ENCODE assay signal across 24 mouse cellular contexts in the genomic region with DNA sequence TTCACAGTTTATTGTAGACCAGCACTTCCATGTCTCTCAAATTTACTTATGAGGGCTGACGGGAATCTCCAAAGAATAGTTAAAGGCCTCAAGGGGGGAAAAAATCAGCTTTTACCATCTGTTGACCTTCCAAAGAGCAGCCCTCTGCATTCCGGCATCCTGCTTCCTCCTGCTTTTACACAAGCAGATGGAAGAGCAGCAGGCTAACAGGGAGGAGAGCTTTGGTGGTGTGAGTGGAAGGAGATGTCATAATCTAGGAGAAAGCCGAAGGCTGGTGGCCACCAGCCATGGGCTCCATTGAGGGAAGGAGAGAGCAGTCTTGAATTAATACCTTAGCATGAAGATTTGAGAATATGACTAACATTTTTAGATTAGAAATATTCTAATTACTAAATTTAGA. TPM values are rescaled to one million over a fixed set of nuclear protein-coding genes. Genes with fewer than 3 reads are reported as not detected.
DNase-seq lines count a peak whose midpoint lies in the region; ATAC-seq lines count a peak whose summit lies in the region.
"Had no signal": no experiment of that assay in that cellular context is flagged by ENCODE, and none has a peak within 500 bp of the region (broad histone marks: within the 10 kb centered on the region; RNA-seq: fewer than 3 reads in every experiment).

No protein-coding gene starts in this region.

- H3K9me3 ChIP-seq in heart, embryonic 13.5 days = no peaks in the 10 kb centered on the region
- H3K9me3 ChIP-seq in intestine, embryonic 16.5 days (ENCODE audit: control insufficient read depth, low read length) = no peaks in the 10 kb centered on the region
- H3K9me3 ChIP-seq: hindbrain, embryonic 15.5 days; midbrain, embryonic 12.5 days; neural tube, embryonic 15.5 days had no signal

- ATAC-seq in heart, embryonic 13.5 days (ENCODE audit: extremely low read depth, insufficient number of reproducible peaks, low FRiP score, low TSS enrichment) = no peak
- ATAC-seq in intestine, embryonic 16.5 days = no peak
- ATAC-seq: forebrain, embryonic 14.5 days had no signal

- H3K9ac ChIP-seq in heart, embryonic 13.5 days = 0 out of 2 replicates have a peak overlapping the region, but pooled peaks have one; percentile 10
- no peak overlapping the region for H3K9ac ChIP-seq in intestine, embryonic 16.5 days (ENCODE audit: low read depth, low read length)
- H3K9ac ChIP-seq: hindbrain, embryonic 15.5 days; lung, embryonic 14.5 days; midbrain, embryonic 12.5 days; neural tube, embryonic 15.5 days had no signal

- no peak for DNase-seq in heart, postnatal 25 days (ENCODE audit: low spot score)
- peak; percentile 94 for DNase-seq in brain, adult 2 months (ENCODE audit: low read depth, low spot score)
- DNase-seq in cerebellum, adult 18-20 months = peak; percentile 62 to 73
- peak; percentile 57 to 64 for DNase-seq in cerebellum, postnatal 36 days
- DNase-seq in frontal cortex, postnatal 14 days (ENCODE audit: low spot score in 2 of 2) = no peak
- DNase-seq: kidney, adult 11 months; left cerebral cortex, postnatal 4 days; lung, embryonic 14.5 days; lung, postnatal 4 days had no signal

- no peak overlapping the region for H3K4me2 ChIP-seq in heart, embryonic 13.5 days
- H3K4me2 ChIP-seq in intestine, embryonic 16.5 days (ENCODE audit: low read depth, low read length) = no peak overlapping the region
- H3K4me2 ChIP-seq: hindbrain, embryonic 15.5 days; lung, embryonic 14.5 days; midbrain, embryonic 12.5 days; neural tube, embryonic 15.5 days had no signal

- no peaks in the 10 kb centered on the region for H3K36me3 ChIP-seq in heart, embryonic 13.5 days
- no peaks in the 10 kb centered on the region for H3K36me3 ChIP-seq in intestine, embryonic 16.5 days (ENCODE audit: control insufficient read depth, insufficient read depth, low read length)
- H3K36me3 ChIP-seq: hindbrain, embryonic 15.5 days; midbrain, embryonic 12.5 days; neural tube, embryonic 15.5 days had no signal

- WGBS in heart, embryonic 13.5 days = 59% methylated on average over 3 of the region's 3 CpGs
- 72% methylated on average over 3 of the region's 3 CpGs for WGBS in intestine, embryonic 16.5 days

- H3K27me3 ChIP-seq in heart, embryonic 13.5 days (replicated peaks) = no peaks in the 10 kb centered on the region
- no peaks in the 10 kb centered on the region for H3K27me3 ChIP-seq in intestine, embryonic 16.5 days (replicated peaks; ENCODE audit: control insufficient read depth, insufficient read depth, low read length)
- H3K27me3 ChIP-seq: hindbrain, embryonic 15.5 days; midbrain, embryonic 12.5 days; neural tube, embryonic 15.5 days had no signal

- no peak overlapping the region for H3K4me3 ChIP-seq in heart, embryonic 13.5 days
- no peak overlapping the region for H3K4me3 ChIP-seq in intestine, embryonic 16.5 days (ENCODE audit: low read length)
- H3K4me3 ChIP-seq: erythroblast, embryonic 14.5 days; hindbrain, embryonic 15.5 days; midbrain, embryonic 12.5 days; myocyte; neural tube, embryonic 15.5 days had no signal

- peaks cover 29% of the 10 kb centered on the region for H3K4me1 ChIP-seq in heart, embryonic 13.5 days
- peaks cover 7% of the 10 kb centered on the region for H3K4me1 ChIP-seq in intestine, embryonic 16.5 days (ENCODE audit: control insufficient read depth, insufficient read depth, low read length)

- intact Hi-C loops in heart, postnatal 25 days (cut with DNase I) = loop anchor here (2.0 kb wide), 1 partner anchor 18 kb away; no protein-coding TSS in a partner anchor

- peak overlapping the region; percentile 95 for H3K27ac ChIP-seq in heart, embryonic 13.5 days (replicated peaks)
- H3K27ac ChIP-seq in intestine, embryonic 16.5 days (ENCODE audit: low read length) = no peak overlapping the region
- H3K27ac ChIP-seq: hindbrain, embryonic 15.5 days; midbrain, embryonic 12.5 days; neural tube, embryonic 15.5 days; stomach, postnatal 0 days had no signal

RNA-seq across cellular contexts. Expression of gene Asb8, which starts 17.1 kb away (rescaled TPM):
- 76.5 and 86.6 TPM in 2 replicates for polyA plus RNA-seq in heart, embryonic 13.5 days (2015; fragmentation: Nextera tagmentation; extraction: Ambion mirVana)
- 100 to 1,000 TPM; 102 to 106 TPM for total RNA-seq in heart, postnatal 25 days (2021)
- 52.7 and 54.9 TPM in 2 replicates for polyA plus RNA-seq in intestine, embryonic 16.5 days (2015; fragmentation: Nextera tagmentation; extraction: Ambion mirVana)

RNA-seq across cellular contexts. Expression of gene Ccdc184, which starts 18.6 kb away (rescaled TPM):
- polyA plus RNA-seq in heart, embryonic 13.5 days (2015; fragmentation: Nextera tagmentation; extraction: Ambion mirVana) = 1.1 and 1.4 TPM in 2 replicates
- under 1 TPM; 0.81 to 0.91 TPM for total RNA-seq in heart, postnatal 25 days (2021)
- polyA plus RNA-seq in intestine, embryonic 16.5 days (2015; fragmentation: Nextera tagmentation; extraction: Ambion mirVana) = 1.4 and 1.7 TPM in 2 replicates
- total RNA-seq: liver, adult 2 months; MEL had no signal
- polyA plus RNA-seq: erythroblast, embryonic 14.5 days; liver, adult 2 months; lung, embryonic 14.5 days had no signal

RNA-seq across cellular contexts. Expression of gene Olfr288, which starts 47.0 kb away (rescaled TPM):
- not detected in 2 replicates for polyA plus RNA-seq in heart, embryonic 13.5 days (2015; fragmentation: Nextera tagmentation; extraction: Ambion mirVana)
- total RNA-seq in heart, postnatal 25 days (2021) = not detected
- not detected in 2 replicates for polyA plus RNA-seq in intestine, embryonic 16.5 days (2015; fragmentation: Nextera tagmentation; extraction: Ambion mirVana)
- total RNA-seq: adrenal gland, adult 18-20 months; liver, adult 2 months; MEL had no signal
- polyA plus RNA-seq: embryonic facial prominence, embryonic 11.5 days; erythroblast, embryonic 14.5 days; forebrain, embryonic 14.5 days; gonadal fat pad, adult 2 months; hindbrain, embryonic 15.5 days; large intestine, adult 2 months; liver, adult 2 months; lung, embryonic 14.5 days; midbrain, embryonic 12.5 days; myocyte; neural tube, embryonic 15.5 days; stomach, postnatal 0 days had no signal

RNA-seq across cellular contexts. Expression of gene Senp1, which starts 54.8 kb away (rescaled TPM):
- 18.2 and 19.6 TPM in 2 replicates for polyA plus RNA-seq in heart, embryonic 13.5 days (2015; fragmentation: Nextera tagmentation; extraction: Ambion mirVana)
- total RNA-seq in heart, postnatal 25 days (2021) = 10 to 100 TPM in 1 of 2 experiments, 1 to 10 TPM in 1; 9.9 to 10.2 TPM
- polyA plus RNA-seq in intestine, embryonic 16.5 days (2015; fragmentation: Nextera tagmentation; extraction: Ambion mirVana) = 18.0 and 20.2 TPM in 2 replicates

RNA-seq across cellular contexts. Expression of gene Pfkm, which starts 56.0 kb away (rescaled TPM):
- 86.7 and 90.4 TPM in 2 replicates for polyA plus RNA-seq in heart, embryonic 13.5 days (2015; fragmentation: Nextera tagmentation; extraction: Ambion mirVana)
- total RNA-seq in heart, postnatal 25 days (2021) = 100 to 1,000 TPM; 887 to 925 TPM
- polyA plus RNA-seq in intestine, embryonic 16.5 days (2015; fragmentation: Nextera tagmentation; extraction: Ambion mirVana) = 30.5 and 31.7 TPM in 2 replicates

Comparison
In these comparisons a context has a peak if more than half of its experiments do, and no peak if none do; other contexts are left out.
1. DNase-seq: peak in brain, adult 2 months (single experiment), cerebellum, adult 18-20 months (2 of 2) and cerebellum, postnatal 36 days (2 of 2); none in heart, postnatal 25 days (single experiment) and frontal cortex, postnatal 14 days (0 of 2).